Mouse (Mus musculus) ES-Bruce4 (cell line): ENCODE measurements around the gene Gm42420.

ENCODE experiments used
- CTCF ChIP-seq: IDR thresholded peaks from one replicate; pipeline ENCODE4 v1.8.1; 2011; ENCODE audit warnings: low read depth, low read length
- EP300 ChIP-seq: IDR thresholded peaks from 2 replicates; pipeline ENCODE4 v1.6.1; 2011; ENCODE audit warnings: low read depth, low read length; ENCODE audit not compliant: insufficient read depth
- POLR2A ChIP-seq: IDR thresholded peaks from one replicate; pipeline ENCODE4 v1.8.1; 2011; ENCODE audit warnings: low read length; ENCODE audit not compliant: insufficient read depth

DNA sequence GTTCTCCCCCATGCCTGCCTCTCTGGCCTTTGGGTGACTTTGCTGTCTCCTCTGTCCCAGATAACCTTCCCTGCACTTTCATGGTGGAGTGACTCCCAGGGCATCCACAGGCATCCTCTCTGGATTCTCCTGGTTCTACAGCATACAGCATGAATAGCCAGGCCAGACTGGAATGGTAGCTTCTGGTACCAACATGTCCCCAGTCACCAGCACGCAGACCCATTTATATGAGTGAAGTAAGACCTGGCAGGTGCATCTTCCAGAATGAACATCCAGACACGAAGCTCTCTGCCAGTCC lies 30.0 kb upstream of the Gm42420 start:
- TF ChIP-seq CTCF (no peak), EP300 (0 out of 2 replicates have a peak, but pooled peaks have one; percentile 13), POLR2A (no peak)
